Mouse (Mus musculus): ENCODE results near the gene Zdhhc13. TPM values are rescaled to one million over a fixed set of nuclear protein-coding genes. Genes with fewer than 3 reads are reported as not detected.
A peak's percentile ranks its signal among the peaks of the same experiment; 100 is the strongest.

Gene Zdhhc13
- polyA plus RNA-seq, 1 experiment from 2014 or later: 39.3 TPM

- Histone ChIP-seq H3K4me2 (no peak overlapping the region), H3K9ac (no peak overlapping the region), H3K36me3 (no peaks in the 10 kb centered on the region), H3K4me3 (replicated peaks) (no peak overlapping the region), H3K27me3 (no peaks in the 10 kb centered on the region), H3K4me1 (no peaks in the 10 kb centered on the region), H3K27ac (no peak overlapping the region), H3K9me3 (replicated peaks) (no peaks in the 10 kb centered on the region)
- no peak for ATAC-seq (replicated peaks; ENCODE audit: low FRiP score)
- 48% methylated on average over 4 of the region's 4 CpGs for WGBS
Observed at GRCm38 (mm10) chr7:48765959-48766358, 22.8 kb upstream of the Zdhhc13 start.

- Histone ChIP-seq H3K9ac (no peak overlapping the region), H3K36me3 (no peaks in the 10 kb centered on the region), H3K4me2 (no peak overlapping the region), H3K9me3 (replicated peaks) (no peaks in the 10 kb centered on the region), H3K4me3 (replicated peaks) (no peak overlapping the region), H3K27ac (no peak overlapping the region), H3K27me3 (no peaks in the 10 kb centered on the region), H3K4me1 (no peaks in the 10 kb centered on the region)
- 63% methylated on average over 1 of the region's 1 CpGs for WGBS
- no peak for ATAC-seq (replicated peaks; ENCODE audit: low FRiP score)
Observed at GRCm38 (mm10) chr7:48769721-48770120, 19.1 kb upstream of the Zdhhc13 start.

- no peaks in the 10 kb centered on the region for H3K9me3 ChIP-seq (replicated peaks)
- 82% methylated on average over 2 of the region's 2 CpGs for WGBS
- H3K27me3 ChIP-seq: no peaks in the 10 kb centered on the region
- no peaks in the 10 kb centered on the region for H3K36me3 ChIP-seq
- no peaks in the 10 kb centered on the region for H3K4me1 ChIP-seq
- no peak overlapping the region for H3K9ac ChIP-seq
- no peak overlapping the region for H3K4me2 ChIP-seq
- no peak overlapping the region for H3K4me3 ChIP-seq (replicated peaks)
- H3K27ac ChIP-seq: no peak overlapping the region
- ATAC-seq (replicated peaks; ENCODE audit: low FRiP score): no peak
Observed at GRCm38 (mm10) chr7:48772060-48772734, 16.6 kb upstream of the Zdhhc13 start.

GRCm38 (mm10) chr7:48773333-48773732 is 15.5 kb upstream of the Zdhhc13 start:
- no peaks in the 10 kb centered on the region for H3K27me3 ChIP-seq
- H3K27ac ChIP-seq: no peak overlapping the region
- no peak overlapping the region for H3K4me2 ChIP-seq
- H3K36me3 ChIP-seq: no peaks in the 10 kb centered on the region
- no peaks in the 10 kb centered on the region for H3K4me1 ChIP-seq
- no peak for ATAC-seq (replicated peaks; ENCODE audit: low FRiP score)
- no peak overlapping the region for H3K4me3 ChIP-seq (replicated peaks)
- no peak overlapping the region for H3K9ac ChIP-seq
- no peaks in the 10 kb centered on the region for H3K9me3 ChIP-seq (replicated peaks)
- WGBS: 73% methylated on average over 5 of the region's 5 CpGs

GRCm38 (mm10) chr7:48774633-48775032 is 14.2 kb upstream of the Zdhhc13 start:
- Histone ChIP-seq H3K9ac (no peak overlapping the region), H3K4me1 (no peaks in the 10 kb centered on the region), H3K27me3 (no peaks in the 10 kb centered on the region), H3K4me3 (replicated peaks) (no peak overlapping the region), H3K27ac (no peak overlapping the region), H3K36me3 (no peaks in the 10 kb centered on the region), H3K9me3 (replicated peaks) (no peaks in the 10 kb centered on the region), H3K4me2 (no peak overlapping the region)
- ATAC-seq (replicated peaks; ENCODE audit: low FRiP score): no peak
- 88% methylated on average over 1 of the region's 1 CpGs for WGBS

GRCm38 (mm10) chr7:48775436-48775835 is 13.4 kb upstream of the Zdhhc13 start:
- H3K36me3 ChIP-seq: no peaks in the 10 kb centered on the region
- H3K27ac ChIP-seq: no peak overlapping the region
- H3K4me3 ChIP-seq (replicated peaks): no peak overlapping the region
- no peak overlapping the region for H3K4me2 ChIP-seq
- no peak overlapping the region for H3K9ac ChIP-seq
- 85% methylated on average over 1 of the region's 1 CpGs for WGBS
- no peaks in the 10 kb centered on the region for H3K9me3 ChIP-seq (replicated peaks)
- no peak for ATAC-seq (replicated peaks; ENCODE audit: low FRiP score)
- H3K4me1 ChIP-seq: no peaks in the 10 kb centered on the region
- no peaks in the 10 kb centered on the region for H3K27me3 ChIP-seq

- no peak overlapping the region for H3K27ac ChIP-seq
- no peak overlapping the region for H3K4me2 ChIP-seq
- no peaks in the 10 kb centered on the region for H3K36me3 ChIP-seq
- H3K9ac ChIP-seq: no peak overlapping the region
- no peaks in the 10 kb centered on the region for H3K9me3 ChIP-seq (replicated peaks)
- WGBS: 75% methylated on average over 8 of the region's 8 CpGs
- no peaks in the 10 kb centered on the region for H3K4me1 ChIP-seq
- H3K4me3 ChIP-seq (replicated peaks): no peak overlapping the region
- no peak for ATAC-seq (replicated peaks; ENCODE audit: low FRiP score)
- no peaks in the 10 kb centered on the region for H3K27me3 ChIP-seq
Observed at GRCm38 (mm10) chr7:48777721-48778504, 10.9 kb upstream of the Zdhhc13 start.

GRCm38 (mm10) chr7:48779110-48779509 is 9.7 kb upstream of the Zdhhc13 start:
- Histone ChIP-seq H3K27ac (no peak overlapping the region), H3K36me3 (no peaks in the 10 kb centered on the region), H3K9me3 (replicated peaks) (no peaks in the 10 kb centered on the region), H3K4me2 (no peak overlapping the region), H3K4me1 (no peaks in the 10 kb centered on the region), H3K4me3 (replicated peaks) (no peak overlapping the region), H3K27me3 (no peaks in the 10 kb centered on the region), H3K9ac (no peak overlapping the region)
- no peak for ATAC-seq (replicated peaks; ENCODE audit: low FRiP score)
- WGBS: 88% methylated on average over 3 of the region's 3 CpGs

- H3K27me3 ChIP-seq: no peaks in the 10 kb centered on the region
- no peak for ATAC-seq (replicated peaks; ENCODE audit: low FRiP score)
Observed at GRCm38 (mm10) chr7:48782432-48782831, 6.4 kb upstream of the Zdhhc13 start.

GRCm38 (mm10) chr7:48784773-48785523 is 3.9 kb upstream of the Zdhhc13 start:
- no peaks in the 10 kb centered on the region for H3K9me3 ChIP-seq (replicated peaks)
- no peak overlapping the region for H3K4me3 ChIP-seq (replicated peaks)
- H3K36me3 ChIP-seq: no peaks in the 10 kb centered on the region
- WGBS: 78% methylated on average over 11 of the region's 11 CpGs
- no peak for ATAC-seq (replicated peaks; ENCODE audit: low FRiP score)
- no peak overlapping the region for H3K27ac ChIP-seq
- no peaks in the 10 kb centered on the region for H3K27me3 ChIP-seq
- no peak overlapping the region for H3K4me2 ChIP-seq
- H3K9ac ChIP-seq: no peak overlapping the region
- H3K4me1 ChIP-seq: peaks cover 1% of the 10 kb centered on the region

More at GRCm38 (mm10) chr7:48782432-48782831, 6.4 kb upstream of the Zdhhc13 start:
- Histone ChIP-seq H3K9me3 (replicated peaks) (no peaks in the 10 kb centered on the region), H3K9ac (no peak overlapping the region), H3K36me3 (no peaks in the 10 kb centered on the region), H3K4me2 (no peak overlapping the region), H3K27ac (no peak overlapping the region), H3K4me1 (no peaks in the 10 kb centered on the region), H3K4me3 (replicated peaks) (no peak overlapping the region)
- 75% methylated on average over 4 of the region's 4 CpGs for WGBS

- Histone ChIP-seq H3K27ac (no peak overlapping the region), H3K27me3 (no peaks in the 10 kb centered on the region), H3K9me3 (replicated peaks) (no peaks in the 10 kb centered on the region), H3K36me3 (peaks cover 6% of the 10 kb centered on the region; the same call in 1 of the 2 replicates), H3K4me1 (peaks cover 15% of the 10 kb centered on the region), H3K9ac (no peak overlapping the region), H3K4me2 (peak overlapping the region; percentile 66), H3K4me3 (replicated peaks) (peak overlapping the region; percentile 84)
- 59% methylated on average over 3 of the region's 3 CpGs for WGBS
- ATAC-seq (replicated peaks; ENCODE audit: low FRiP score): no peak; the same call in 1 of the 2 replicates
Observed at GRCm38 (mm10) chr7:48788348-48788747, 455 bp upstream of the Zdhhc13 start.

GRCm38 (mm10) chr7:48790117-48790516 is 1.3 kb downstream of the Zdhhc13 start:
- Histone ChIP-seq H3K4me2 (peak overlapping the region; percentile 66), H3K36me3 (peaks cover 8% of the 10 kb centered on the region; the same call in 1 of the 2 replicates), H3K4me1 (peaks cover 18% of the 10 kb centered on the region), H3K9ac (no peak overlapping the region), H3K9me3 (replicated peaks) (no peaks in the 10 kb centered on the region), H3K27me3 (no peaks in the 10 kb centered on the region), H3K4me3 (replicated peaks) (peak overlapping the region; percentile 12), H3K27ac (no peak overlapping the region)
- no peak for ATAC-seq (replicated peaks; ENCODE audit: low FRiP score)
- WGBS: 43% methylated on average over 4 of the region's 4 CpGs

All from kidney, embryonic 15.5 days (tissue).